Mouse (Mus musculus) granulocyte monocyte progenitor cell, adult 5-6 weeks (primary cell): Measurements from ENCODE around the gene Jsrp1. TPM values are rescaled to one million over a fixed set of nuclear protein-coding genes. Genes with fewer than 3 reads are reported as not detected.

ENCODE experiments used
- ATAC-seq: replicated peaks from 2 replicates; pipeline ENCODE4 v1.8.0; 2016; ENCODE audit warnings: mild to moderate bottlenecking, moderate TSS enrichment, inconsistent platforms; ENCODE audit not compliant: poor library complexity, severe bottlenecking
- total RNA-seq, 2 experiments: library from RNA; stranded (forward) in 1 of 2; stranded (reverse) in 1 of 2; fragments of 200-712, 200-1000 nt in 1 of 2; fragments of >200 nt in 1 of 2; fragmentation: Nextera tagmentation in 1 of 2; gene quantifications; 2 replicates each; pipeline ENCODE4 v1.2.3; 2014 to 2017

Gene Jsrp1
- total RNA-seq, 2 experiments from 2014 or later, result not detected

DNA sequence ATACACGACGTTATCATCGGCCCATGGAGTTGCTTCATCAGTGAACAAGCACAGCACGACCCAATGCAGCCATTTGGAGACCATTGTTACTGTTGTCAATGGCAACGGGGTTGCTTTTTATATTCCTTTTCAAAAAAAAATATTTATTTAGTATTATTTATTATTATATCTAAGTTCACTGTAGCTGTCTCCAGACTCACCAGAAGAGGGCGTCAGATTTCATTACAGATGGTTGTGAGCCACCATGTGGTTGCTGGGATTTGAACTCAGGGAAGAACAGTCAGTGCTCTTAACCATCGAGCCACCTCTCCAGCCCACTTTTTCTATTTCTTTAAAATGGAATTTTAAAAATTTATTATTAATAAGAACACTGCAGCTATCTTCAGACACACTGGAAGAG, 1.5 kb upstream of the Jsrp1 start:
- ATAC-seq, result no peak

- no peak for ATAC-seq
These were observed 782 bp downstream of the Jsrp1 start for GRCm38 (mm10) chr10:80812391-80813041.

- no peak for ATAC-seq
These were observed 3.2 kb downstream of the Jsrp1 start for GRCm38 (mm10) chr10:80810084-80810483.

DNA sequence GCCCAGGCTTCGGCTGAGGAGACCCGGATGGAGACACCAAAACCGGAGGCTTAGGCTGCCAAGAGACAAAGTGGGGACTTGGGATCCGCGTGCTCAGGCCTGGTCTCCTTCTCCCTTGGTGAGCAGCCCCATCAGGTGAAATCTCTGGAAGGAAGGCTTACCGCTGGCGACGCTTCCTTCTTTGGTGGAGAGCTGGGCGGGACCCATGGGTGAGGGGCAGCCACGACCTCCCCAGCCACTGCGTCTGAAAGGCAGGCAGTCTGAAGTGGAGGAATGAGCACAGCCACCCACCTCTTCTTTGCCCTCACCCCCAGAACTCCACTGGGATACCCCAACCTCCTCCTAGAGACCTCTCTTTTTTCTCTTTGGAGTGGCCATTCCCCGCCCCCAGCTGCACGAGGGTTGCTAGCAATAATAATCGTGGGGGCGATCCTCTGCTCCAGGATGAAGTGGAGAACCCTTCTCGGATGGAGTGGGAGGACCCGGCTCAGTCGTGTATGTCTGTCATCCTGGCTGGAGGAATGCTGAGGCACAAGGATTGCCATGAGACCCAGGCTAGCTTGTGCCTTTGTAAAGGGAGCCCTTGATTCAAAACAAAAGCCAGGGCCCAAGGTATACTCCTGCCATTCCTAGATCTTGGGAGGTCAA, 4.2 kb downstream of the Jsrp1 start:
- ATAC-seq, result no peak

- no peak for ATAC-seq
These were observed 5.0 kb downstream of the Jsrp1 start for GRCm38 (mm10) chr10:80808099-80808984.

GRCm38 (mm10) chr10:80807057-80807627, 6.2 kb downstream of the Jsrp1 start:
- ATAC-seq, result peak; percentile 52

- peak; percentile 12; the same call in 1 of the 2 replicates for ATAC-seq
These were observed 6.8 kb downstream of the Jsrp1 start for GRCm38 (mm10) chr10:80806341-80807056.

- peak; percentile 58 for ATAC-seq
These were observed 7.4 kb downstream of the Jsrp1 start for GRCm38 (mm10) chr10:80805925-80806324.

- ATAC-seq, result no peak
These were observed 8.0 kb downstream of the Jsrp1 start for GRCm38 (mm10) chr10:80805322-80805721.

GRCm38 (mm10) chr10:80804916-80805315, 8.4 kb downstream of the Jsrp1 start, which contains the start of gene Amh:
TSS of gene Amh (plus strand) at chr10:80805243.
- no peak for ATAC-seq

DNA sequence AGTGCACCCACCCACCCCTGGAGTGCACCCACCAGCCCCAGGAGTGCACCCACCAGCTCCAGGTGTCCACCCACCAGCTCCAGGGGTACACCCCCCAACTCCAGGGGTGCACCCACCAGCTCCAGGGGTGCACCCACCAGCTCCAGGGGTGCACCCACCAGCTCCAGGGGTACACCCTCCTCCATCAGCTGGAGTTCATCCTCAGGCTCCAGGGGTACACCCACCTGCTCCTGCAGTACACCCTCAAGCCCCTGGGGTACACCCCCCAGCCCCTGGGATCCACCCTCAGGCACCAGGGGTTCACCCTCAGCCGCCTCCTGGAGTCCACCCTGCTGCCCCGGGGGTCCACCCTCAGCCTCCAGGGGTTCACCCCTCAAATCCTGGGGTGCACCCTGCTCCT, 9.0 kb downstream of the Jsrp1 start:
- no peak for ATAC-seq

GRCm38 (mm10) chr10:80802996-80803395, 10.3 kb downstream of the Jsrp1 start:
- no peak for ATAC-seq

GRCm38 (mm10) chr10:80802204-80802912, 10.9 kb downstream of the Jsrp1 start:
- no peak for ATAC-seq

DNA sequence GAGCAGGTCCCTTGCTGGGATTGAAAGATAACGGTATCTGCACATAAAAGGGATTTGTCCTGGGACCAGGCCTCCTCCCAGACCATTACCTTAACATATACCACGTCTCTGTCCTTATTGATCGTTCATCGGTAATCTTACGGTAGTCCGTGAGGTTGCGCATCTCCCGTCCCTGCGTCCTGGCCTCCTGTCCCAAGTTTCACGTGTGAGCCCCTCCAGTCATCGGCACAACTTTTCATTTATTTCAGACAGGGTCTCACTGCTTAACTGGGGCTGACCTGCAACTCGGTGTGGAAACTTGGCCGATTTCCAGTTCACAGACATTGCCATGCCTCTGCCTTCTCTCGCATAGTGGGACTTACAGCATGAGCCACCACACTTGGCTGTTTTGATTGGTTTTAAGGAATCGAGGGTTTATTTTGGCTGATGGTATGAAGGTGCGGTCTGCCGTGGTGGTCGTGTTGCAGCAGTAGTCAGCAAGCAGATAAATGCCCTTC, 14.2 kb downstream of the Jsrp1 start:
- no peak for ATAC-seq

- ATAC-seq, result peak; percentile 82
These were observed 14.9 kb downstream of the Jsrp1 start, which contains the start of the genes Sf3a2 and Plekhj1 for GRCm38 (mm10) chr10:80798150-80799006. TSS of gene Sf3a2 (plus strand) at chr10:80798198. TSS of gene Plekhj1 (minus strand) at chr10:80798626.

DNA sequence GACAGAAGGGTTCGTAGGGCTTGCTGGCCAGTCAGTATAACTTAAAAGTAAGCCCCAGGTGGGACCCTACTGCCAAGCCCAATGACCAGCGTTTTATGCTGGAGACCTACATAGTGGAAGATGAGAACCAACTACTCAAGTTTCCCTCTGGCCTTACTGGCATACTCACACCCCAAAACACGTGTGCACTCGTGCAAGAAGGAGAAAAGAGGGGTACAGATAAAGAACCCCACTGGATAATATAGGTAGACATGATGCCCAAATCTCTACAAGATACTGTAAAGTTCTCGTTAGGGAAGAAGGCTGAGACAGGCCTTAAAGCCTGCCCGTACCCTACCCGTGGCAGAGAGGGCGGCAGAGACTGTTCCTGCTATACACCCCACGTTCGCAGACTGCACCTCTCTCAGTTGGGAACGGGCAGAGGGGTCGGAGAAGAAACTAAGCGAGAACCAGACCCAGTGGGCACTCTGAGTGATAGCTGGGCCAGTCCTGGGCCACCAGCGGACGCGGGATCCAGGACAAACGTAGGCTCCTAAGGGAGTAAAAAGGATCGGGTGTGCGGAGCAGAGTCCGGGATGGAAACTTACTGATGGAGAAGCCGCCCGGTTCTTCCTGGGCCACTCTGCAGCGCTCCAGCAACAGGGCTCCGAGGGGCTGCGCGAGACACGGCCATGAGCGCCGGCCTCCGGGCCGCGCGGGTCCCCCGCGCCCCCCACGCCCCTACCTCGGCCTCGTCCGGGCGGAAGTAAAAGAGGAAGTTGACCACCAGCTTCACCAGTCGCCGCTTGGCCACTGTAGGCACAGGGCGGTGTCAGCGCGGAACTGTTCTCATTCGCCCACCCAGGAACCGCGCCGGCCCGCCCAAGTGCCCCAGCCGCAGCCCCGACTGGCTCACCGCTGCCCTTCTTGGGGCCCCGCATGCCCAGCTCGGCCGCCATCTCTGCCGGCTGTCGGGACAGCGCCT, 15.8 kb downstream of the Jsrp1 start:
- peak; percentile 55 for ATAC-seq

- ATAC-seq, result no peak
These were observed 16.9 kb downstream of the Jsrp1 start for GRCm38 (mm10) chr10:80796307-80796848.
